Mouse (Mus musculus): Measurements from ENCODE around the gene Scn4a.
"Not testable (repeated sequence)": the region's sequence is repeated elsewhere in the genome, so short reads cannot be mapped to it uniquely, and the experiment has no call there.

The Scn4a gene

GRCm38 (mm10) chr11:106353188-106353587 lies at the start of gene Scn4a:
Gene Scn4a, minus strand, starts transcription at chr11:106353288.
- no peak for DNase-seq

DNA sequence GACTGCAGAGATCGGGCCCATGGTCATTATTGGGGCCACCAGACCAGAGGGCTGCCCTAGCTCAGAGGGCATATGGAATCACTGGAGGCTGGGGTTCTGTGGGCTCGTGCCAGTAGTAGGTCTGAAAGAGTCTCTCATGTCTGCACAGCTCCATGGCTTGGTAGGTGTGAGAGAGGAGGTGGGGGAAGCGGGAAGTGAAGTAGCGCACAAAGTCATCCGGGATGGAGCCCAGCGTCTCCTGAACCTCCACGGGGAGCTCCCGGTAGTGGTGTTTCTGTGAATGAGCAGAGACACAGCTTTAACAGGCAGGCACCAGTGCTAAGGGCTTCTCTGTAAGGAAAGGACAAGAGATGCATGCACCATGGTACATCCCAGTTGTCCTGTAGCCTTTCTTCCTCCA lies 45.4 kb upstream of the Scn4a start:
- no peak for DNase-seq

DNA sequence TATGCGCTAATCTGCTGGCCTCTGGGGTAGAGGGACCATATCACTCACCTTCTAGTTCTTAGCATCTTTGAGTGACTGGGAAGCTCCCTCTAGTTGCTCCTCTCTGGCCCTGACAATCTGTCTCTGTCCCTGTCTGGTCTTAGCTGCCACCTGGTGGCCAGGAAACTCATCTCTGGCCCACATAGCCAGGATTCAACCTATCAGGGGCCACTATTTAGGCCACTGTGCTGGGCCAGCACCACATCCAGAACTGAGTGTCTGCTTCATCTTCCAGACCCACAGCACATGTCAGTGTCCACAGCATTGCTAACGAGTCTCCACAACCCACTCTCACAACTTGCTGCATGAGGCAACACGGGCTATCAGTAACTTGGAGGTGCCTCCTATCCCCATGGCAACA lies 44.6 kb upstream of the Scn4a start:
- DNase-seq = peak in 1 of 2 experiments; percentile 25

GRCm38 (mm10) chr11:106394055-106394454 lies 41.0 kb upstream of the Scn4a start:
- not testable (repeated sequence) for DNase-seq

DNA sequence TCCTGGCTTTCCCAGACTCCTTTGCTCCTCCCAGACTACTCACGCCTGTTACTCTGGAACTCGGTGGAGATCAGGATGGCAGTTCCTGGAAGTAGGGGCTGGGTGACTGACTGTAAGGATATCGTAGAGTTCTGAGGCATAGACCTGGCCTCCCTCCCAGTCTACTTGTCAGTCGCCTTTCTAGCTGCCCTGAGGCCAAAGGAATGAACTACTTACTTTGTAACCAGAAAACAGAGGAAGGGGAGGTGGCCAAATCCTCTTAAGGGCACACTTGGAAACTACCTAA lies 40.2 kb upstream of the Scn4a start:
- DNase-seq = no peak

- DNase-seq = no peak
These were observed 39.7 kb upstream of the Scn4a start for GRCm38 (mm10) chr11:106392597-106393330.

GRCm38 (mm10) chr11:106391546-106392188 lies 38.6 kb upstream of the Scn4a start:
- DNase-seq = peak; percentile 62 to 64

GRCm38 (mm10) chr11:106390757-106391156 lies 37.7 kb upstream of the Scn4a start:
- no peak for DNase-seq

- no peak for DNase-seq
These were observed 36.5 kb upstream of the Scn4a start for GRCm38 (mm10) chr11:106389611-106390010.

DNA sequence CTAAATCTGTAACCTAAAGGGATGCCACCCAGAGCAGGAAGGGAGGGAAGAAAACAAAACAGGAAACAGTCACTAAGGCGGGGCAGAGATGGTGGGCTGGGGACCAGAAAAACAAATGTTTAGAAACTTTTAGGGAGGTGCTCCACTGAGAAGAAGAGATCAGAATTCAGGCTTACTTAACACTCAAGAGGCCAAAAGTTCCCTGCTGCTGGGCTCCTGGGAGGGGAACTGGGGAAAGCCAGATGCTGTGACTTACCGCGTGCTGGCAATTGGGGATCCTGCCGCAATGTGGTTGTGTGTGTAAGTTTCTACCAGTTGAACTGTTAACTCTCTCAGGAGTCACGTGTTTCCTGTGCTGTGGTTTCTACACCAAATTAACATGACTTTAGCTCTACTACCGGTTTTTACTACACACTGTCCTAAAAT lies 34.7 kb upstream of the Scn4a start, which contains the start of gene Icam2:
TSS of gene Icam2 (minus strand) at position 285 of the 426 bp plus-strand sequence.
- DNase-seq = peak; percentile 74 to 75

GRCm38 (mm10) chr11:106387020-106387419 lies 33.9 kb upstream of the Scn4a start:
- DNase-seq = peak; percentile 27 to 39

DNA sequence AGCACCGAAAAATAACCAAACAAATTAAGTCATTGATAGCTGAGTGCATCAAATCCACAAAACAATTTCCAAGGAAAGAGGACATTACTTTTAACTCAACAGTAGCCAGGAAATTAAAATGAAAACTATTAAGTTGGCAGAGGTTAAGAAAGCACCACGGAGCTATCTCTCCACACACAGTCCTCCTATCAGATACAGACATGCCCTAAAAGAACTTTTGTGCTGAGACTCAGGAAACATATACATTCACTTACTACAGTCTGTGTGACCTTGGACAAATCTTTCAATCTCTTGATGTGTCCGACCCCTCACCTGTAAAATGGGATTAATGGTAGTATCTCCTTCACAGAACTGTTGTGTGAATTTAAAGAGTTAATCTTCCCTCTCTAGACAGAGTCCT lies 33.3 kb upstream of the Scn4a start:
- no peak for DNase-seq

DNA sequence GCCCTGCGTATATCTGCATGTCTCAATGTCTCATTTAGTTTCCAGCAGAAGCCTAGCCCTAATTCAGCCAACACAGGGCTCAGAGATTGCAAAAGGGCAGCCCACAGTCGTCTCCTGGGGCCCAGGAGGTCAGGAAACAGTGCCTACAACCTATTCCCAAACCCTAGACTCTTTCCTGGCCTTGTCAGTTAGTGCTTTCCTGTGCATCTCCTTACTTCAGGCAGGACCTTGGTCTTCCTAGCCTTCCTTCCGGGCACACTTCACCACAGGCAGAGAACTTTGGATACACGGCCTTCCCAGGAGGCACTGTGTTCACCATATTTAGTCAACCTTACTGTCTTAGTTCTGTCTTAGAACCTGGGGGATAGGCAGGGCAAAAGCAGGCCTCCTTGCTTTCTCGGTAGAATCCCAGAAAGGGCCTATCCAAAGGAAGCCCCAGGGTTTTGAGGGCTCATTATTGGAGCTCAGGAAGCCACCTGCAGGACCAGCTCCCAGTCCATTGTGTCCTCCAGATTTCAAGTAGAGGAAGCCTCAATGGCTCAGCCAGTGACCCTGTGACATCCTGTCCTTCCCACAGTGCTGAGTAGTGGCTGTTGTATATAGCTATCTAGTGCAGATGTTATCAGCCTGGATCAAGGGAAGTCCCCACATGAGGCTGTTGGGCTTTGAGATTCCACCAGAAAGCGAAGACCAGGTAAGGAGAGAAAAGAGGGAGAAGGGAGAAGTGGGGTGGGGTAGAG lies 30.1 kb upstream of the Scn4a start:
- DNase-seq = no peak

- no peak for DNase-seq
These were observed 29.3 kb upstream of the Scn4a start for GRCm38 (mm10) chr11:106382424-106382823.

GRCm38 (mm10) chr11:106381883-106382282 lies 28.8 kb upstream of the Scn4a start:
- DNase-seq = no peak

DNA sequence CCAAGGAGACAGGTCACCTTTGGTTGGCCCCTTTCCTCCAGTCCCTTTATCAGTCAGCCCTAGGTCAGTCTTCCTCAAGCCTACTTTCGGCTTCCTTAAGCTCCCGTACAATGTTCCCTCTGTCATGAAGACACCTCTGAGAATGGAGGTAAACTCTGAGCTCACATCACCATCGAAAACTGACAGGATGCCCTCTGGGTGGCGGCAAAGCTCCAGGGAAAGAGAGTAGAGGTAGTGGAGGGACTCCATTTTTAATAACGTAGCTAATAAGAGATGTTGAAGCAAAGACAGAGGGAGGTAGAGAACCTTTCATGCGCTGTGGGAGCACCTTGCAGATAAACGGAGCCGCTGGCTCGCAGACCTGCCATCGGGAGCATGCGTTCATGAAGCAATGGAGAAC lies 27.9 kb upstream of the Scn4a start:
- no peak for DNase-seq

GRCm38 (mm10) chr11:106374979-106375378 lies 21.9 kb upstream of the Scn4a start:
- peak in 1 of 2 experiments; percentile 44 for DNase-seq

DNA sequence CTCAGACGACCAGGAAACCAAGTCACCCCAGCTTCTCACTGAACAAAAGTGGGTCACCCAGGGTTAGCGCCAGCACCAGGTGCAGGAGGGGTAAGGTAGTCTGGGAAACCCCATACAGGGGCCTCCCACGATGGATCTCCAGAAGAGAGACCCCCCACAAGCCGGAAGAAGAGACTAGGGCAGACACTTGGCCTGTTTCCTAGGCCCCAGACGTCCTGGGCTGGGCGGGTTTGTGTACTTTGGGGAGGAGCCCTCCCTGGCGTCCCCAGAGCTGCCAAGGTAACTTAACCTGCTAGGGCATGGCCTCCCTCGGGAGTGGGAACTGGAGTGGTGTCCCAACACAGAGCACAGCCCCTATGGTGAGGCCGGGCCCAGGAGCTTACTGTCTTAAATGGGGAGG lies 21.5 kb upstream of the Scn4a start:
- DNase-seq = peak; percentile 68 to 87

- DNase-seq = peak in 1 of 2 experiments; percentile 37
These were observed 20.9 kb upstream of the Scn4a start for GRCm38 (mm10) chr11:106373998-106374397.

DNA sequence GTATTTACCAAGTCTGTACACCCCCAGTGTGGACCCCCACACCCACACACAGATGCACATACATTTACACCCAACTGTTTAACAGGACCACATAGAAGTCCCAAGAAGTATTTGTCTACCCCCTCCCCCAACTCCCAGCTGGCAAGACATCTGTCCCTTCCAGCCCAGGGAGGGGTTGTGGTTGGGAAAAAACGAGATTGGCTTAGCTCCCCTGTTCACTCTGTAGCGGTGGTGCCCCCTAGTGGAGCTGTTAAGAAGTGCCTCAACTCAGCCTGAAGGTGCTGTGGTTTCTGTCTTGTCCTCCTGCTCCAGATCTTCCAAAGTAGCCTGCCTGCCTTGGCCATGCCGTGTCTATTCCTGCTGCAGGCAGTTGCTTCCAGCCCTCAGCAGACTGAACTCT lies 13.2 kb upstream of the Scn4a start:
- DNase-seq = peak; percentile 79 to 80

DNA sequence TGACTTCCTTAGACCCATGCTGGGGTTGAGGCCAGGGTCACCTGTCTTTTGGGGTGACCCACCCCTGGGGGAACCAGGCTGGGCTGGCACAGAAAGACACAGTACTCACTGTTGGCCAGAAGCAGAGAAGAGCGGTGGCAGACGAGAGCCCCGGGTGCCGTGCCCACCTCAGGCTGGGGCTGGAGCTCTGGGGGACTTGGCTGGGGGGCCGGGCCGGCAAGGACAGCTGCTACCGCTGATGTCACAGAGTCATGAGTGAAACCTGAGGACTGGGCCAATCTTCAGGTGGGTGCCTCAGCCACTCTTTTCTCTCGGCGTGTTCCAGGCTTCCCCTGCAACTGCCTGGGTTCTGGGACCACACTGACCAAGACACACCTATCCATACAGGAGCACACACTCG lies 12.3 kb upstream of the Scn4a start, which contains the start of gene Prr29:
TSS of gene Prr29 (plus strand) at position 107 of the 400 bp plus-strand sequence.
- no peak for DNase-seq

DNA sequence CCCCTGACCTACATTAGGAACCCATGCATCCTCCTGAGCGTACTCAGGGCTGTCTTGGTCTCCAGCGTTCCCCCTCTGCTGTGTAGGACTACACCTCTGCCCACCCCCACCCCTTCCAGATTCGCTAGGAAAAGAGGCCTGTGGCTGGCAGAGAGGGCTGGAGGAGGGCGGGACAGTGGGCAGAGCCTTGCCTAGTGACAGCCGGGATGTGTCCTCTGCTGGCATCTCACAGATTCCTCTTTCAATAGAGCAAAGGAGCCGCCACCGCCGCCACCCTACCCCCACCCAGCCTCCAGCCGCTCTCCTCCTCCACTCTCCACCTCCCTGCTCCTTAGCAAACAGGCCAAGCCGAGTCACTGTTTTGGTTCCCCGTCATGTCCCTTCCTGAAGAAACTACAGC lies 11.6 kb upstream of the Scn4a start:
- DNase-seq = no peak

- peak; percentile 46 to 53 for DNase-seq
These were observed 6.3 kb upstream of the Scn4a start for GRCm38 (mm10) chr11:106359350-106359749.

All from thymus, postnatal 36 days (tissue).